Mouse (Mus musculus): ENCODE measurements at regions not wholly inside any gene's neighbourhood (a gene's known extent, or its start where the extent isn't known, plus 50 kb on each side); places are given as distances from the start of the nearest gene placed in this dataset.

DNA sequence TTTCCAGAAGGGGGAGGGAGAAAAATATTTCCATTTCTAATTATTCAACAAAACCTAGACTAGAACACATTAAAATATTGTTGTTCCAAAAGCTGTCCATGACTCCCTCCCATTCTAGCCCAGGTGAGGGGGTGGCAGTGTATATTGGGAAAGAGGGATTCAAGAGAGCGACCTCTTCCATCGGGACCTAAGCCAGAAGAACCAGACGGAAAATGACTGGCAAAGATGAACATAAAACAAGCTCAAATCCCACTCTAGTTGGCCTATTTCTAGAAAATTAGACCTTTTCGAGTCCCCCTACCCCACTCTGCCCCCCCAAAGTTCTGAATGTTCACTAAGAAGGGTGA, 84.3 kb upstream of the Hsd17b12 start:
- TF ChIP-seq POLR2A (IDR thresholded peaks at IDR 0.05; ENCODE audit: low read depth, low read length) (no peak), CTCF (conservative IDR thresholded peaks at IDR 0.05; ENCODE audit: insufficient read depth, insufficient read length, low read depth, low read length) (no peak)
